Mouse (Mus musculus) layer of hippocampus, postnatal 36 days (tissue): ENCODE measurements around the gene Tdrd7. TPM values are rescaled to one million over a fixed set of nuclear protein-coding genes. Genes with fewer than 3 reads are reported as not detected.
A peak's percentile ranks its signal among the peaks of the same experiment; 100 is the strongest.

Experiments used
- DNase-seq, 2 experiments: peaks; one replicate each; pipeline ENCODE4 v3.0.0; 2022
- total RNA-seq, 2 experiments: library from RNA; stranded (reverse); gene quantifications; 2 replicates each; pipeline ENCODE4 v1.2.3; 2021

Tdrd7 gene
- total RNA-seq, 2 experiments from 2014 or later: 25.7 to 26.0 TPM

GRCm38 (mm10) chr4:45972951-45973350, 7.8 kb downstream of the Tdrd7 start:
- no peak for DNase-seq

GRCm38 (mm10) chr4:45976931-45977667, 12.0 kb downstream of the Tdrd7 start:
- DNase-seq: no peak

- no peak for DNase-seq
These were observed 14.8 kb downstream of the Tdrd7 start for GRCm38 (mm10) chr4:45979916-45980315.

- DNase-seq: no peak
These were observed 15.9 kb downstream of the Tdrd7 start for GRCm38 (mm10) chr4:45981054-45981453.

- DNase-seq: no peak
These were observed 25.4 kb downstream of the Tdrd7 start for GRCm38 (mm10) chr4:45990427-45991135.

GRCm38 (mm10) chr4:45998536-45998935, 33.4 kb downstream of the Tdrd7 start:
- peak; percentile 59 to 73 for DNase-seq

GRCm38 (mm10) chr4:46008142-46008793, 43.1 kb downstream of the Tdrd7 start:
- DNase-seq: no peak

- DNase-seq: no peak
These were observed 46.6 kb downstream of the Tdrd7 start for GRCm38 (mm10) chr4:46011698-46012097.

- no peak for DNase-seq
These were observed 50.5 kb downstream of the Tdrd7 start for GRCm38 (mm10) chr4:46015605-46016004.

- DNase-seq: no peak
These were observed 57.9 kb downstream of the Tdrd7 start for GRCm38 (mm10) chr4:46023021-46023481.

- peak in 1 of 2 experiments; percentile 25 for DNase-seq
These were observed 60.8 kb downstream of the Tdrd7 start for GRCm38 (mm10) chr4:46025893-46026292.

- no peak for DNase-seq
These were observed 63.1 kb downstream of the Tdrd7 start for GRCm38 (mm10) chr4:46028224-46028623.

- no peak for DNase-seq
These were observed 63.6 kb downstream of the Tdrd7 start for GRCm38 (mm10) chr4:46028781-46029180.

GRCm38 (mm10) chr4:46029552-46029951, 64.4 kb downstream of the Tdrd7 start:
- DNase-seq: no peak

GRCm38 (mm10) chr4:46032448-46032847, 67.3 kb downstream of the Tdrd7 start:
- no peak for DNase-seq

GRCm38 (mm10) chr4:46033197-46033596, 68.1 kb downstream of the Tdrd7 start:
- no peak for DNase-seq

- no peak for DNase-seq
These were observed 73.4 kb downstream of the Tdrd7 start for GRCm38 (mm10) chr4:46038591-46038891.

- peak; percentile 56 to 67 for DNase-seq
These were observed 74.0 kb downstream of the Tdrd7 start, which contains the start of gene Tmod1 for GRCm38 (mm10) chr4:46038892-46039751. Gene Tmod1 (plus strand): TSS chr4:46038935.

- no peak for DNase-seq
These were observed 74.8 kb downstream of the Tdrd7 start for GRCm38 (mm10) chr4:46039899-46040298.

GRCm38 (mm10) chr4:46040594-46041192, 75.6 kb downstream of the Tdrd7 start:
- no peak for DNase-seq

- DNase-seq: no peak
These were observed 76.8 kb downstream of the Tdrd7 start for GRCm38 (mm10) chr4:46041761-46042504.
